Mouse (Mus musculus) retina, postnatal 1 day (tissue): ENCODE data around the gene Cdk14.

Experiments
- DNase-seq: peaks from one replicate; pipeline ENCODE4 v3.0.0-alpha.2; 2012

Gene Cdk14

DNA sequence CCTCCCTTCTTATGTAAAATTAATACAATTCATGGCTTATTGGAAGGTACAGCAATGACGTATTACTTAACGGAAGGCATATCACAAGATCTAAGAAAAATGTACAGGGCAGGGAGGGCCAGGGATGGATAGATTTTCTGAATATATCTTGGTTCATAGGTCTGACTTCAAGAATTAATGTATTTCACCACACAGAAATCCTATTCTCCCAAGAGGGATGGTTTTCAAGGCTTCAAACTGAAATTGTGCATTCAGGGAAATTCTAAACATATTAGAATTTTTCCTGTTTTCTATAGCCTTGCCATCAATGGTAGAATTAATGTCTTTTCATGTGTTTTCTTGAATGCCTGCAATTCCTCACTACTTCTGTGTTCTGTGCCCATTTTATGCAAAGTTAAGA, 593.2 kb downstream of the Cdk14 start:
- no peak for DNase-seq

- DNase-seq: no peak
Measured at GRCm38 (mm10) chr5:4825951-4826350, 594.2 kb downstream of the Cdk14 start.

- DNase-seq: no peak
Measured at GRCm38 (mm10) chr5:4825076-4825475, 595.0 kb downstream of the Cdk14 start.

GRCm38 (mm10) chr5:4824171-4824570, 595.9 kb downstream of the Cdk14 start:
- DNase-seq: no peak

DNA sequence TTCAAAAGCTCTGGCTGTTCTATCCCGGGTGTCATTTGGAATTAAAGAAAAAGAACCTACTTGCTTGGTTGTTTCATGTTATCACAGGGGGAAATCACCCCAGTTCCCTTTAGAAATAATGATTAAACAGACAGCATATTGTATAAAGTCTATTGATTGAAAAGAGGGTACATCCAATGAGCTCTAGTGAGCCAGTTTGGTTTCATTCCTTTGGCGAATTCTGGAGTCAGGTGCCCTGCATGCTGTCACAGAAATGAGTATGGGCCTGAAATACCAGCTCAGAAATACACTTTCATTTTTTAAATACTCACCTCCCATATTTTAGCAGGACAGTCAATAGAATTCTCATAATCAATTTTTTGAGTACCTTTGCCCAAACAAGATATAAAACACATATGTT, 598.1 kb downstream of the Cdk14 start:
- DNase-seq: no peak

GRCm38 (mm10) chr5:4821368-4821771, 598.7 kb downstream of the Cdk14 start:
- DNase-seq: peak; percentile 77

- no peak for DNase-seq
Measured at GRCm38 (mm10) chr5:4816981-4817380, 603.1 kb downstream of the Cdk14 start.

- no peak for DNase-seq
Measured at GRCm38 (mm10) chr5:4814465-4815204, 605.5 kb downstream of the Cdk14 start.

DNA sequence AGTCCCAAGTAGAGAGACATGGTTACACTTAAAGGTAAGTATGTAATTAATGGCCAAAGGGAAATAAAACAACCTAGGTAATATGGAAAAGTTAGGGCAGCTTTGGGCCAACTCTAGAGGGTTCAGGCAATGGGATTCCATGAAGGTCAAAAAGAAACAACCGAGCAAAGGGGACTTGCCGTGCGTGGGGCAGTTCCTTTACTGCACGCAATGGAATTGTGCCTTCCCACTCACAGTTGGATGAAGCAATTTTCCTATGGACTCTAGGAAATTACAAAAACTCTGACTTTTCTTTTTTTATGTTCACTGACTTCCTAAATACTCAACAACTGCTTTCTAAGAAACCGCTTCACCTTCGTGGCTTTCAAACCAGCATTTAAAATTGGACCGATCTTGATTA, 606.8 kb downstream of the Cdk14 start:
- DNase-seq: no peak

DNA sequence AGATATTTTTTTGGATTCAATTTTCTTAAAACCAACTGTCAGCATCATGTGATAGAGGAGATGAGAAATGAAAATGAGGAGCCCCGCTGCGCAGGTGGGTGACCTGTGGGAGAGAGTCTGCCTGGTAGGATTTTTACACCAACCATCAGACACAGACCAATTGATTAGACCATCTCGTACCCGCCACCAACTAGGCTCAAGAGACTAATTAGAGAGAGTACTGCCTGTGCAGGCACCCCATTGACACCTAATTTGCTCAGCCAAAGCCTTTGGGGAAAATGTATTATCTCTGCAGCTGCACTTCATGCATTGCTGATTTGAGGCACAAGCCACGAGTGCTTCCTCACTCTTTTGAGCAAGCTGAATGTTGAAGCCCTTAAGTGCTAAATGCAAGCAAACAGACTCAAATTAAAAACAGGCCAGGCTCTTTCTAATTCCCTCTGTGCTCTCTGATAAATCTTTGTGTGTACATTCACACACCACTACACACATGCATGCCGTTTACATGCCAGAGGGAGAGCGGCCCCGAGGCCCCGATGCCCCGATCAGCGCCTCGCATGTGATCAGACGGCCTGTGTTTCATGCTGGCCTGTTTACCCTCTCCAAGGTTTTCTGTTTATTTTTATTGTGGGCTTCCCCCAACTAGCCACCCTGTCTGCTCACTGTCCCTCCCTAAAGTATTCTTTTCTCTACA, 607.9 kb downstream of the Cdk14 start:
- DNase-seq: peak; percentile 74

DNA sequence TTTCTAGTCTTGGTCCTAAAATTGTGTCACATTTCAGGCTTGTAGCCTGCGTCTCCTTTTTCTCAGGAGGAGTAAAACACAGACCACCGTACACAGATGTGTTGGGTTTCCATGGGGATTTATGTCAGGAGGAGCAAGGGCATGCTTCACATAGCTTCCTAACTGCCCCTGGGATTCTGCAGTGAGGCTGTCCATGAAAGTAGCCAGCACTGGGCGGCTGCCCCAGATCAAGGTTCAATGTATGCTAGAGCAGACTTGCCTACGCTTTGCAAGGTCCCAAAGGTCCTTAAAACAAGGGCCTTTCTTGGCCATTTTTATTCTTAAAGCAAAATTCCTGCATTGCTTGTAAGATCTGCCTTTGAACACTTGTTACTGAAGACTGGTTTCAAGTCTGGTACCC, 614.9 kb downstream of the Cdk14 start:
- no peak for DNase-seq

DNA sequence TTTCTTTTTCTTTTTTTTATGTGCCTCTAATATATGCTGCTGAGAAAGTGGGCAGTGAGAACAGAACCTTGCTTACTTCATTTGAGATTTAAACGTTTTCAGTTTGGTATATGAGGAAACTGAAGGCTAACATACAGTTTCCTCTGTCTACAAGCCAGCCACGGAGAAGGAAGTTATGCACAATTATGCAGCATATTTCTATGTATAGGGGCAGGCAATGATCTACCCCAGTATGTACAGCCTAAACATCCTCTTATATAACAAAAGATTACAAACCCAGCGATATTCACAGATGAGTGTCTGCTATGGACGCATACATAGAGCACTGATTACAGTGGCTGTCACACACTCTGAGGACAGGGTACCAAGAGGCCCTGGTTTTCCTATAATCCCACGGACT, 616.4 kb downstream of the Cdk14 start:
- no peak for DNase-seq

- no peak for DNase-seq
Measured at GRCm38 (mm10) chr5:4801971-4802370, 618.1 kb downstream of the Cdk14 start.

GRCm38 (mm10) chr5:4801096-4801850, 618.8 kb downstream of the Cdk14 start:
- no peak for DNase-seq

DNA sequence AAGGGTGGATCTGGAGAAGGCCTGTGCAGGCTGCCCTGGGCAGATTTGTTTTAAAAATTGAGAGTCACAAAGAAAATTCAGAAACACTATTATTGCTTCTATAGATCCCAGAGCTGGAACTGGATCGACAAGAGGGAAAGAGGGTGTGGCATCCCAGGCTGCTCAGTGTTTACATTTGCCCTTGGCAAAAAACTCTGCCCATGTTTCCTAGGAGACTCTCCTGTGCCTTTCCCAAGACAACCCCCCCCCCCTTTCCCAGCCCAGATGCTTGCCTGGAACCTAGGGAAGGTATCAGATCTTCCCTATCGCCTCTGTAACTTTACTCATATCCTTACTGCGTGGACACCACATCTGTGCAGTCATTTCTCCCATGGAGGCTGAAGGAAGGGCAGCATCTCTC, 628.9 kb downstream of the Cdk14 start:
- no peak for DNase-seq

- no peak for DNase-seq
Measured at GRCm38 (mm10) chr5:4790265-4790664, 629.8 kb downstream of the Cdk14 start.

- DNase-seq: no peak
Measured at GRCm38 (mm10) chr5:4788484-4788883, 631.6 kb downstream of the Cdk14 start.

GRCm38 (mm10) chr5:4786816-4787215, 633.3 kb downstream of the Cdk14 start:
- no peak for DNase-seq

- no peak for DNase-seq
Measured at GRCm38 (mm10) chr5:4778274-4778673, 641.8 kb downstream of the Cdk14 start.

- DNase-seq: no peak
Measured at GRCm38 (mm10) chr5:4776495-4776894, 643.6 kb downstream of the Cdk14 start.

- no peak for DNase-seq
Measured at GRCm38 (mm10) chr5:4773090-4773772, 646.9 kb downstream of the Cdk14 start.

DNA sequence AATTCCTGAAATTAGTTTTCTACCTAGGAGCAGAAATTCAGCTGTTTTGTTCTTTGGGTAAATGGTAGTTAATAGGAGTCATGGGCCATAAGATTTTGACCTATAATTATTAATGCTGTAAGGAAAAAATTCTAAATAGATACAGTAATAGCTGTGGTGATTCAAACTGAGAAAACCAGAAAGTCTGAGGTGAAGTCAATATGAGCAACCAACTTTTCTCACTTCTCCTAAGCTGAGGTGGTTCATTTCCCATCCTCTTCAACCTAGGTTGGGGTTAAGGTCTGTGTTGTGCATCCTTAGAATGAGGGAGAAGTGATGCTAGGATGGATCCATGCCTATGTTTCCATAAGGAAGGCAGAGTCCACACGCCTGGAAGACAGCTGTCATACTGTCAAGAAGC, 649.5 kb downstream of the Cdk14 start:
- DNase-seq: no peak

- no peak for DNase-seq
Measured at GRCm38 (mm10) chr5:4767896-4768295, 652.2 kb downstream of the Cdk14 start.
